Mouse (Mus musculus): ENCODE measurements at regions not wholly inside any gene's neighbourhood (a gene's known extent, or its start where the extent isn't known, plus 50 kb on each side); places are given as distances from the start of the nearest gene placed in this dataset.

DNA sequence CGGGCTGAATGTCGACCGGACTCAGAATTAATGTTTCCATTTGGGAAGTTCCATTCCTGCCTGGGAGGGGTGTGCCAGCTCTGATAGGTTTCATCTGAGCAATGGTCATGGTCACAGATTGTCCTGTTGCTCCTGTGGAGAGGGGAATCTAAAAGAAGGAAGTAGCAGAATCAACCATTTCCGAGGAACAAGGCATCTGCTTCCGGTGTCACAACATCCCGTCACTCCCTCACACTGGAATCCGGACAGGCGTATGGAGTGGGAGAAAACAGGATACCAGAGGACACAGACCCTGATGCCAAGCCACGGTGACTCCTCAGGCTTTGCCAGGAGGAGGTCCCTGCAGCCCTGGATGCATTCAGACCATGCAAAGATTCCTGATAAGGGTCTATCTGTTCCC lies 168.0 kb downstream of the Maf start:
- H3K9me3 ChIP-seq = no peaks in the 10 kb centered on the region
- 82% methylated on average over 9 of the region's 9 CpGs for whole genome bisulfite sequencing
- no peak overlapping the region for H3K9ac ChIP-seq (replicated peaks)
- ATAC-seq (ENCODE audit: low FRiP score, low read depth) = no peak
- H3K27ac ChIP-seq (replicated peaks) = no peak overlapping the region
- H3K36me3 ChIP-seq = no peaks in the 10 kb centered on the region
- H3K4me3 ChIP-seq = no peak overlapping the region
- no peak overlapping the region for H3K4me2 ChIP-seq (replicated peaks)
- H3K27me3 ChIP-seq = no peaks in the 10 kb centered on the region
- H3K4me1 ChIP-seq = peaks cover 2% of the 10 kb centered on the region; the same call in 1 of the 2 replicates

DNA sequence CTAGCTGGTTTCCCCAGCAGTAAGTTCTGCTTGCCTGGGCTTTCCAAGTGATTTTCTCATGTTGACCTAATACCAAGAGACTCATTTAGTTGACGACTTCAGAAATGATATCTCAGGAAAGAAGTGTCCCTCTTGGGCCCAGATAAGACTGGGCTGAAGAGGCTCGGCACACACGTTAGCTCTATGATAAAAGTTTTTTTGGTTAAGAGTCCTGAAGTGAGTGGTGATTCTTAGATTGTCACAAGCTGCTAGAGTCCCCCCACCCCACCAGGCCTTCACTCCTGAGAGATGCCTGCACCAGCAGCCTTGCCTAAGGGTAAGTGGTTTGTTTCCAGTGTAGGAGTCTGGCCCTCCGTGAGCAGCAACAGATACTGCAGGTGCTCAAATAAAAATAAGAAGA lies 169.4 kb downstream of the Maf start:
- no peaks in the 10 kb centered on the region for H3K9me3 ChIP-seq
- WGBS = 89% methylated on average over 4 of the region's 4 CpGs

DNA sequence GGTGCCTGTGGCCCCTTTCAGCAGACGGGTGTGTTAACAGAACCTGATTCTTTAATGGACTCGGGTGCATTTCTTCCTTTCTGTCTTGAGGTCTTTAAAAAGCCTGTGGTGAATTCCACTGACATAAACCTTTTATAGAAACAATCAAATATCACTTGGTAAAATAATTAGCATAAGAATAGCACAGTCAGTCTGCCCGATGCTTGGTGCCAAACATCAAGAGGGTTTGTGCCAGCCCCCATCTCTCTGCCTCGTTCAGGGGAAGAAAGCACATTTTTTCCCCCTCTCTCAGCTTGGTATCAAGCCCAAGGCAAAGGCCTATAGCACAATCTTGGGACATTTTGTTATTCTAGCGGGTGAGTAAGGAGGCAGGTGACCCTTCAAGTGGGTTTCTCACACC lies 169.8 kb downstream of the Maf start:
- WGBS = 33% methylated on average over 5 of the region's 5 CpGs
- no peaks in the 10 kb centered on the region for H3K9me3 ChIP-seq
- peaks cover 2% of the 10 kb centered on the region; the same call in 1 of the 2 replicates for H3K4me1 ChIP-seq
- H3K4me2 ChIP-seq (replicated peaks) = no peak overlapping the region
- H3K27ac ChIP-seq (replicated peaks) = no peak overlapping the region
- ATAC-seq (ENCODE audit: low FRiP score, low read depth) = no peak
- H3K27me3 ChIP-seq = no peaks in the 10 kb centered on the region
- no peak overlapping the region for H3K9ac ChIP-seq (replicated peaks)
- no peak overlapping the region for H3K4me3 ChIP-seq
- H3K36me3 ChIP-seq = no peaks in the 10 kb centered on the region

More for the DNA sequence above, 169.4 kb downstream of the Maf start:
- no peak for ATAC-seq (ENCODE audit: low FRiP score, low read depth)
- H3K36me3 ChIP-seq = no peaks in the 10 kb centered on the region
- H3K4me2 ChIP-seq (replicated peaks) = no peak overlapping the region
- no peak overlapping the region for H3K4me3 ChIP-seq
- no peaks in the 10 kb centered on the region for H3K27me3 ChIP-seq
- no peak overlapping the region for H3K9ac ChIP-seq (replicated peaks)
- peaks cover 2% of the 10 kb centered on the region; the same call in 1 of the 2 replicates for H3K4me1 ChIP-seq
- no peak overlapping the region for H3K27ac ChIP-seq (replicated peaks)

DNA sequence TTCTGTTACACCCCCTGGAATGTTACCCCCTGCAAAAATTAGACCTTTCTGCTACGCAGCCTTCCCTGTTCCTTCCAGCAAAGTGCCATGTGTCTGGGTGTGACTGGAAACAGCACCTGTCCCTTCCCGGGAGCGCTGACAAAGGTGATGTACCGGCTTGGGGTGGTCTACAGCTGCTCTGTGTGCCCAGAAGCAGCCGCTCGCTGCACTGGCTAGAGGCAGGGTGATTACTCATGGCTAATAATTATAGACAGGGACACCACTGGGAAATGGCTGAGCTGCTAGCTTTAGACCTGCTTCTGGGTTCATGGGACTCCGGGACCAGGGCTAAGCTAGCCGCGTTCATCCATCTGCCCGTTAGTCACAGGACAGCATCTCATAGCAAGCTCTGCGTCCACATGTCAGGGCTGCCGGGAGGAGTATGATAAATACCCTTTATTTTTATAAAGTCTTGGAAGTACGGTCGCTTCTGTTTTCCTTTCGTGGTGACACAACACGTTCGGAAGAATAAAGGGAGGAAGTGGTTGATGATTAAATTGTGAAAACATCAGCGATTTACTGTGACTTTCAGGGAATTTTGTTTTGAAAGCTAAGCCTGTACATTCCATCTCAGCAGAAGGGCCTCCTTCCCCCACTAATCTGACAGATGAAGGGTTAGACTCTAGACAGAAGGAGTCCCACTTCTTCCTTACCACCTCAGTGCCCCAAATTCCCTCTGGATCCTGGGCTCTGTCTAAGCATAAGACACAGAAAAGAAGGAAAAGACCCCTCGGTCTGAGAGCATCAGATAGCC lies 170.8 kb downstream of the Maf start:
- H3K4me2 ChIP-seq (replicated peaks) = no peak overlapping the region
- no peak overlapping the region for H3K9ac ChIP-seq (replicated peaks)
- H3K27ac ChIP-seq (replicated peaks) = no peak overlapping the region
- no peaks in the 10 kb centered on the region for H3K36me3 ChIP-seq
- H3K4me1 ChIP-seq = peaks cover 2% of the 10 kb centered on the region; the same call in 1 of the 2 replicates
- WGBS = 69% methylated on average over 19 of the region's 19 CpGs
- no peak overlapping the region for H3K4me3 ChIP-seq
- ATAC-seq (ENCODE audit: low FRiP score, low read depth) = no peak
- no peaks in the 10 kb centered on the region for H3K27me3 ChIP-seq
- H3K9me3 ChIP-seq = no peaks in the 10 kb centered on the region

DNA sequence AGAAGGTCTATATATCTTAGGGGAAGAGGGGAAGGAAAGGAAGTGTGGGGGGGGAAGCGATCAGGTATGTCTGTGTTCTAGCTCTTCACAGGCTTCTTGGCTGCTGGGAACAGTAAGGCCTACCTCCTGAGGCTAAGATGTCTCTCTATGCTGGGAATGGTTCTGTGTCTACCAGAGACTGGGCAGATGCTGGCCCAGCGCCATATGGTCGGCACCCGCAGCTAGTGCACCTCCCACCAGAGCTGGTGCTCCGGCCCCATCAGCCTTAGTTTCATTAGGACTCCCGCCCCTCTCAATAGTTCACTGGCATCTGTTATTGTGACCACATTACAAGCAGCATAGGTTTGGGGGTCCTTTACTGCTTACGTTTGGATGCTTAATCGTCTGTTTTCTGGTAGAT lies 171.6 kb downstream of the Maf start:
- Histone ChIP-seq H3K36me3 (no peaks in the 10 kb centered on the region), H3K4me3 (no peak overlapping the region), H3K9me3 (no peaks in the 10 kb centered on the region), H3K27ac (replicated peaks) (no peak overlapping the region), H3K4me2 (replicated peaks) (no peak overlapping the region), H3K27me3 (no peaks in the 10 kb centered on the region), H3K9ac (replicated peaks) (no peak overlapping the region), H3K4me1 (peaks cover 2% of the 10 kb centered on the region; the same call in 1 of the 2 replicates)
- WGBS = 86% methylated on average over 8 of the region's 8 CpGs
- no peak for ATAC-seq (ENCODE audit: low FRiP score, low read depth)

DNA sequence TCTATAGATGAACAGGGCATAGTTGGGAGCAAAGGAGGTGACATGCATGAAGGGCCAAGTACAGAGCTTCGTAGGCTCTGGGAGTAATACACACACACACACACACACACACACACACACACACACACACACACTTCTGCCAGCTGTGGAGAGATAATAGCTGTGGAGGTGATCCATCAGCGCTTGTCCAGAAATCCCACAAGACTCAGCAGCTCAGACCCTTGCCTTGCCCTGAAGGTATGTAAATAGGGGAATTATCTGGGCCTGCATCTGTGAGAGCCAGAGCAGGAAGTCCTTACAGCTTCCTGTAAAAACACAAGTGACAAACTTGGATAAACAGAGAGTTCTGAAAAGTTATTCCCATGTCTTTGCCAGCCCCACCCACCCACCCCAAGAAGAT lies 173.6 kb downstream of the Maf start:
- H3K4me1 ChIP-seq = peaks cover 2% of the 10 kb centered on the region; the same call in 1 of the 2 replicates
- no peaks in the 10 kb centered on the region for H3K9me3 ChIP-seq
- WGBS = 75% methylated on average over 2 of the region's 2 CpGs
- H3K9ac ChIP-seq (replicated peaks) = no peak overlapping the region
- no peaks in the 10 kb centered on the region for H3K27me3 ChIP-seq
- no peak overlapping the region for H3K4me3 ChIP-seq
- ATAC-seq (ENCODE audit: low FRiP score, low read depth) = no peak
- H3K4me2 ChIP-seq (replicated peaks) = no peak overlapping the region
- H3K27ac ChIP-seq (replicated peaks) = no peak overlapping the region
- no peaks in the 10 kb centered on the region for H3K36me3 ChIP-seq

DNA sequence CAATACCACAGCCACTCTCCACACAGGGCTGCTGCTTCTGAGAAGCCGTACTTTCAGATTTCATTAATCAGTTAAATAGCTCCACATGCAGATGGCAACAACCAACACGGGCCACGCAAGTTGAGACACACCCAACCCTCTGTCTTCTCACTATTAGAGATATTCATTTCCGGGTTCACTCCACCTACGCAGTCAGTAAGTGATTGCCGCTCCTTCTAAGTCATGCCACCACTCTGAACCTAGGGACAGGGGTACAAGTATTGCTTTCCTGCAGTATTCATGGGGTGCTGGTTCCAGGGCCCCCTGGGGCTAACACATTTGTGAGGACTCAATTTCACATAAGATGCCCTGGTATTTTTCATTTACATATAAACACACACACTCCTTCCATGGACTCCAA lies 176.3 kb downstream of the Maf start:
- 88% methylated on average over 6 of the region's 6 CpGs for WGBS
- Histone ChIP-seq H3K4me1 (no peaks in the 10 kb centered on the region), H3K27me3 (no peaks in the 10 kb centered on the region), H3K27ac (replicated peaks) (no peak overlapping the region), H3K9me3 (no peaks in the 10 kb centered on the region), H3K4me3 (no peak overlapping the region), H3K9ac (replicated peaks) (no peak overlapping the region), H3K4me2 (replicated peaks) (no peak overlapping the region), H3K36me3 (no peaks in the 10 kb centered on the region)
- no peak for ATAC-seq (ENCODE audit: low FRiP score, low read depth)

DNA sequence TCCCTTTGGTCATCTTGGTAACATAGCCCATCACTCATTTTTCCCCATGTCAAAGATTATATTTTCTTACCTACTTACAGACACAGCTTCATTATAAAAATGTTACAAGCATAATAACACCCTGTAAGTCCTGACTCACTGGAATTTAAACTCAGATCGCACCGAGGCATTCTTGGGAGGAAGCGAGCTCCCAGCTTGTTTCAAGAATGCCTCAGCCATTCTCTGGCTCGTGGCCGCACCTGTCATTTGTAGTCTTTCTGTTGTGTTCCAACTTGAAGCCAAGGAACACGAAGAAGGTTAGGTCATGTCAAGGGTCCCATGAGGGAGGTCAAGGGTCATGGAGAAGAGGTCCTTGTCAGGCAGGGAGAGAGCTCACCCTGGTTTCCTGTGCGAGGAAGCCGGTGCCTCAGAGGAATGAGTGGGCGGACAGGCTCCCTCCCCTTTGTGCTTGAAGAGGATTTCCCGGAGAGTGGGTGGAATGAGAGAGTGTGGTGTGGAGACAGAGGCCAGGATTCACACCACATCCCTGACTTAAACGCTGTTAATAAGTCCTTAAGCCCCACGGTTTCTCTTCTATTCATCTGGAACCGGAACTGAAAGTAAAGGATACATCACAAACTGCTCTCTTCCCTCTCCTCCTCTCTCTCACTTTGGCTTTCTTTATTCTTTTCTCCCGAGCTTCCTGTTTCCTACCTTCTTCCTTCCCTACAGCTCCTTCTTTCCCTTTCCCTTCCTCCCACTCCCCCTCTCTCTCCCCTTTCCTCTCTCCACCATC lies 177.8 kb downstream of the Maf start:
- no peaks in the 10 kb centered on the region for H3K27me3 ChIP-seq
- H3K9me3 ChIP-seq = no peaks in the 10 kb centered on the region
- no peak overlapping the region for H3K27ac ChIP-seq (replicated peaks)
- WGBS = 57% methylated on average over 14 of the region's 14 CpGs
- H3K4me1 ChIP-seq = no peaks in the 10 kb centered on the region
- no peak overlapping the region for H3K4me2 ChIP-seq (replicated peaks)
- H3K9ac ChIP-seq (replicated peaks) = no peak overlapping the region
- H3K4me3 ChIP-seq = no peak overlapping the region
- ATAC-seq (ENCODE audit: low FRiP score, low read depth) = no peak
- no peaks in the 10 kb centered on the region for H3K36me3 ChIP-seq

DNA sequence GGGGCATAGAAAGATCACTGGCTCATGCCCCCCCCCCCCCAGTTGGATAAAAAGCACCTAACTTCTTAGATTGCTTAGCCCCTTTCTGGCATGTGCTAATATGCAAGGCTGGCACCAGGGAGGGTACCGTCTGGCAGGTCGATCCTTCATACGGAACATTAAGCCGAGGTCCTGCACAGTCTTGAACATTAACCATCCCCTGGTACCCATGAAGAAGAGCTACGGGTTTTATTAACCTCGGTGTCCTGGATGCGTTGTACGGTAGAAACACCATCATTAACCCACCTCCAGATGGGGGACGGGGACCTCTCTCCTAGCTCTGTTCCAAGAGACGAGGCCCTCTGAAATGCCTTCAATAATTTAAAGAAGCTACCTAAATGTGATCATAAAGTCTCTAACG lies 178.7 kb downstream of the Maf start:
- no peak for ATAC-seq (ENCODE audit: low FRiP score, low read depth)
- 95% methylated on average over 11 of the region's 11 CpGs for WGBS

DNA sequence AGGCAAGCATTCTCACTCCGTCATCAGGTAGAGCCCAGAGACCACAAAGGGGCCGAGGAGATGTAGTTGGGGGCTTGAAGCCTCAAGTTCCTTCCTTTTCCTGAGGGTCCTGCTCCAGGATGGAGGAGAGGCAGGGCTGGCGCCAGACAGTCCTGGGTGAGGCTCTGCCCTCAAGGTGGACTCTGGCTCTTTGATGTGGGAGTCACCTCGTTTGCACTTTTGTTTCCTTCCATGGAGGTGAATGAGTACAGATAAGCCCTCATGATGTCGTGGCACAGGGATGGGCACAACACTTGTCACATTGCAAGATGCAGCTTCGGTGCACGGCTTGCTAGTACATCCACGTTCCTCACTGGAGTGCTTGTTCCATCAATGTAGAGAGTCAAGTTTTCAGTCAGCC lies 182.4 kb downstream of the Maf start:
- ATAC-seq (ENCODE audit: low FRiP score, low read depth) = no peak
- no peak overlapping the region for H3K4me3 ChIP-seq
- H3K4me1 ChIP-seq = no peaks in the 10 kb centered on the region
- H3K9ac ChIP-seq (replicated peaks) = no peak overlapping the region
- H3K36me3 ChIP-seq = no peaks in the 10 kb centered on the region
- no peaks in the 10 kb centered on the region; the same call in 1 of the 2 replicates for H3K27me3 ChIP-seq
- no peak overlapping the region for H3K27ac ChIP-seq (replicated peaks)
- no peak overlapping the region for H3K4me2 ChIP-seq (replicated peaks)
- H3K9me3 ChIP-seq = no peaks in the 10 kb centered on the region
- 85% methylated on average over 8 of the region's 8 CpGs for WGBS

More for the DNA sequence above, 178.7 kb downstream of the Maf start:
- H3K27me3 ChIP-seq = no peaks in the 10 kb centered on the region; the same call in 1 of the 2 replicates
- H3K9me3 ChIP-seq = no peaks in the 10 kb centered on the region
- H3K4me3 ChIP-seq = no peak overlapping the region
- H3K4me1 ChIP-seq = no peaks in the 10 kb centered on the region
- no peak overlapping the region for H3K9ac ChIP-seq (replicated peaks)
- H3K4me2 ChIP-seq (replicated peaks) = no peak overlapping the region
- no peak overlapping the region for H3K27ac ChIP-seq (replicated peaks)
- H3K36me3 ChIP-seq = no peaks in the 10 kb centered on the region

DNA sequence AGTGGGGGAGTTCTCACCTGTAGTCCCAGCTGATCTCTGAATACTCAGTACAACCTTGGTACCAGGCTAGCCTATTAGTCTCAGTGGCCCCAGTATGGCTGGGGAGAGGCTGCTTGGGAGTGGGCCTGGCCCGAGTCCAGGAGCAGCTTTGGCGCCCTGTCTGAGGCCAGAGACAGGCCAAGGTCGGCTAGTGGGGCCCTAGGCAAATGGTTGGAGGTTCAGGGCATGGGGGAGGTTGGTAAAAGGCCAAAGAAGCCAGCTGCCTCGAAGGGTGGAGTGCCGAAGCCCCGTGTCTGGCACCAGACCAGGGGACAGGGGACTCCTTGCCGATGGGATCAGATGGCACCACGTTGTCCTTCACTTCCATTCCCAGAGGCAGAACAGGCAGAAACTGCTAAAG lies 182.9 kb downstream of the Maf start:
- no peaks in the 10 kb centered on the region for H3K9me3 ChIP-seq
- H3K27me3 ChIP-seq = no peaks in the 10 kb centered on the region; the same call in 1 of the 2 replicates
- H3K4me2 ChIP-seq (replicated peaks) = no peak overlapping the region
- no peaks in the 10 kb centered on the region for H3K4me1 ChIP-seq
- H3K27ac ChIP-seq (replicated peaks) = no peak overlapping the region
- 89% methylated on average over 8 of the region's 8 CpGs for WGBS
- no peak for ATAC-seq (ENCODE audit: low FRiP score, low read depth)
- H3K4me3 ChIP-seq = no peak overlapping the region
- H3K9ac ChIP-seq (replicated peaks) = no peak overlapping the region
- H3K36me3 ChIP-seq = no peaks in the 10 kb centered on the region

DNA sequence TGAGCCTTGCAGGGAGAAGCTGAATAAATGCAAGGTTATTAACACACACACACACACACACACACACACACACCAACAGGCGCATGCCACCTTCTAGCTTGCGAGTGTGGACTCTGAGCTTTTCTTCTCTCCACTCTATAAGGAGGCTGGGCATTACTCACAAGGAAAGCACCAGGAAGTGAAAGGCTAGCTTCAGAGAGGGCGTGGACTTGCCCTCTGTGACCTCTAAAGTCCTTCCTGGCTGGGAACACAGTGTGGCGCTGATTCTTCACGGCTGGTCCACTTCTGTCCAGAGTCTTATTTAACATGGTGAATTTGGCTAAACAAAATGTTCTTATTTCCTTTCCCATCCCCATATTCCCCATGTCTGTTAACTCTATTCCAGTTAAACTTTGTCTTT lies 185.1 kb downstream of the Maf start:
- no peak overlapping the region for H3K4me2 ChIP-seq (replicated peaks)

More for the DNA sequence above, 185.1 kb downstream of the Maf start:
- H3K9me3 ChIP-seq = no peaks in the 10 kb centered on the region
- no peak for ATAC-seq (ENCODE audit: low FRiP score, low read depth)
- 62% methylated on average over 5 of the region's 5 CpGs for WGBS
- no peak overlapping the region for H3K4me3 ChIP-seq
- H3K27ac ChIP-seq (replicated peaks) = no peak overlapping the region
- no peaks in the 10 kb centered on the region; the same call in 1 of the 2 replicates for H3K27me3 ChIP-seq
- no peaks in the 10 kb centered on the region for H3K36me3 ChIP-seq
- no peaks in the 10 kb centered on the region for H3K4me1 ChIP-seq
- H3K9ac ChIP-seq (replicated peaks) = no peak overlapping the region

All from midbrain, embryonic 12.5 days (tissue).